Mouse (Mus musculus) heart, embryonic 14.5 days (tissue): Measurements from ENCODE around the gene Plekhg3. TPM values are rescaled to one million over a fixed set of nuclear protein-coding genes. Genes with fewer than 3 reads are reported as not detected.
A peak's percentile ranks its signal among the peaks of the same experiment; 100 is the strongest.

Source experiments
- ATAC-seq: fragments of 200-750 bp; cut with Nextera tagmentation; 2 replicates; pipeline ENCODE4 v1.8.0; 2017; ENCODE audit warnings: low read depth, moderate TSS enrichment; ENCODE audit not compliant: insufficient number of reproducible peaks, insufficient read depth, low FRiP score
- H3K27ac ChIP-seq, 2 experiments: fragments of 200-500 bp in 1 of 2; fragments of 300-500 bp in 1 of 2; sonication (generic) in 1 of 2; replicated peaks in 1 of 2; 2 replicates each; pipeline ENCODE4 v1.5.1; 2012 to 2014; ENCODE audit warnings: low read depth in 2 of 2, low read length in 2 of 2, control low read depth in 1 of 2, mild to moderate bottlenecking in 1 of 2, mixed read lengths in 1 of 2; ENCODE audit not compliant: control insufficient read depth in 1 of 2, insufficient read depth in 1 of 2
- H3K27me3 ChIP-seq: fragments of 300-500 bp; sonication (generic); 2 replicates; pipeline ENCODE4 v1.6.1; 2014; ENCODE audit warnings: mild to moderate bottlenecking, low read length, control low read depth; ENCODE audit not compliant: control insufficient read depth, insufficient read depth
- H3K36me3 ChIP-seq: fragments of 300-500 bp; sonication (generic); 2 replicates; pipeline ENCODE4 v1.6.1; 2014; ENCODE audit warnings: mild to moderate bottlenecking, control low read depth, low read length, mixed read lengths; ENCODE audit not compliant: control insufficient read depth, insufficient read depth
- H3K4me1 ChIP-seq, 2 experiments: fragments of 200-500 bp in 1 of 2; fragments of 300-500 bp in 1 of 2; sonication (generic) in 1 of 2; 2 replicates each; pipeline ENCODE4 v1.6.1; 2012 to 2014; ENCODE audit warnings: low read length in 2 of 2, control low read depth in 1 of 2, mixed read lengths in 1 of 2; ENCODE audit not compliant: control insufficient read depth in 2 of 2, insufficient read depth in 2 of 2
- H3K4me2 ChIP-seq: fragments of 300-500 bp; sonication (generic); 2 replicates; pipeline ENCODE4 v1.6.1; 2014; ENCODE audit warnings: mild to moderate bottlenecking, low read length
- H3K4me3 ChIP-seq, 2 experiments: fragments of 200-500 bp in 1 of 2; fragments of 300-500 bp in 1 of 2; sonication (generic) in 1 of 2; 2 replicates each; pipeline ENCODE4 v1.5.1; 2012 to 2014; ENCODE audit warnings: low read length in 2 of 2, mild to moderate bottlenecking in 2 of 2, control low read depth in 1 of 2, low read depth in 1 of 2, moderate library complexity in 1 of 2; ENCODE audit not compliant: control insufficient read depth in 1 of 2, insufficient read depth in 1 of 2
- H3K9ac ChIP-seq: fragments of 300-500 bp; sonication (generic); 2 replicates; pipeline ENCODE4 v1.6.1; 2014; ENCODE audit warnings: mild to moderate bottlenecking, low read length
- H3K9me3 ChIP-seq: fragments of 300-500 bp; sonication (generic); 2 replicates; pipeline ENCODE4 v1.6.1; 2016; ENCODE audit warnings: low read length, control low read depth; ENCODE audit not compliant: control insufficient read depth
- WGBS: fragments of 180-500 bp; shearing (Covaris S2); extraction: QIAGEN DNeasy Blood & Tissue Kit; methylation state at CpG from one replicate; pipeline ENCODE4 v1.1.7; 2014; 5-methylcytosine and 5-hydroxymethylcytosine counted together
- polyA plus RNA-seq: library from polyadenylated mRNA; unstranded; fragments of >200 nt; fragmentation: Nextera tagmentation; extraction: Ambion mirVana; gene quantifications from 2 replicates; pipeline ENCODE4 v1.2.1, GENCODE M21; 2014

The Plekhg3 gene
- polyA plus RNA-seq, 1 experiment from 2014 or later = 7.5 TPM

GRCm38 (mm10) chr12:76524915-76525314 is 5.8 kb upstream of the Plekhg3 start:
- no peak overlapping the region for H3K9ac ChIP-seq
- 91% methylated on average over 3 of the region's 3 CpGs for WGBS
- H3K4me2 ChIP-seq = no peak overlapping the region
- no peak overlapping the region for H3K4me3 ChIP-seq
- H3K27me3 ChIP-seq = 0 out of 2 replicates have a peak, but pooled peaks cover 3% of the 10 kb centered on the region
- H3K9me3 ChIP-seq = no peaks in the 10 kb centered on the region
- no peak for ATAC-seq
- H3K4me1 ChIP-seq = peaks cover 2 to 11% of the 10 kb centered on the region in 2 experiments; a peak in 2 of 4 replicates
- H3K27ac ChIP-seq = no peak overlapping the region
- H3K36me3 ChIP-seq = no peaks in the 10 kb centered on the region

- WGBS = 53% methylated on average over 9 of the region's 9 CpGs
- H3K9ac ChIP-seq = no peak overlapping the region
- peaks cover 6 to 11% of the 10 kb centered on the region in 2 experiments; a peak in 3 of 4 replicates for H3K4me1 ChIP-seq
- H3K27ac ChIP-seq = no peak overlapping the region
- peaks cover 16% of the 10 kb centered on the region; the same call in 1 of the 2 replicates for H3K27me3 ChIP-seq
- ATAC-seq = no peak
- H3K4me3 ChIP-seq = no peak overlapping the region
- no peaks in the 10 kb centered on the region for H3K9me3 ChIP-seq
- no peaks in the 10 kb centered on the region for H3K36me3 ChIP-seq
- no peak overlapping the region for H3K4me2 ChIP-seq
Measured at GRCm38 (mm10) chr12:76527245-76527881, 3.3 kb upstream of the Plekhg3 start.

GRCm38 (mm10) chr12:76528766-76529165 is 1.9 kb upstream of the Plekhg3 start:
- H3K36me3 ChIP-seq = no peaks in the 10 kb centered on the region
- peaks cover 16% of the 10 kb centered on the region; the same call in 1 of the 2 replicates for H3K27me3 ChIP-seq
- no peak for ATAC-seq
- no peak overlapping the region for H3K27ac ChIP-seq
- H3K4me2 ChIP-seq = no peak overlapping the region
- no peak overlapping the region for H3K9ac ChIP-seq
- H3K9me3 ChIP-seq = no peaks in the 10 kb centered on the region
- peaks cover 4 to 11% of the 10 kb centered on the region in 2 experiments; a peak in 2 of 4 replicates for H3K4me1 ChIP-seq
- 85% methylated on average over 5 of the region's 5 CpGs for WGBS
- no peak overlapping the region for H3K4me3 ChIP-seq

- Histone ChIP-seq H3K4me3 (peak overlapping the region; percentile 78 to 83), H3K4me2 (peak overlapping the region; percentile 91), H3K9ac (peak overlapping the region; percentile 93), H3K36me3 (no peaks in the 10 kb centered on the region), H3K27ac (no peak overlapping the region), H3K4me1 (peaks cover 26 to 42% of the 10 kb centered on the region in 2 experiments), H3K9me3 (no peaks in the 10 kb centered on the region), H3K27me3 (peaks cover 16% of the 10 kb centered on the region; the same call in 1 of the 2 replicates)
- ATAC-seq = no peak
- 6% methylated on average over 19 of the region's 19 CpGs for WGBS
Measured at GRCm38 (mm10) chr12:76531986-76532925, 1.6 kb downstream of the Plekhg3 start.

GRCm38 (mm10) chr12:76532926-76533376 is 2.3 kb downstream of the Plekhg3 start:
- H3K27ac ChIP-seq = peak overlapping the region; percentile 37 to 91
- H3K9ac ChIP-seq = peak overlapping the region; percentile 93
- peak overlapping the region; percentile 78 to 83 for H3K4me3 ChIP-seq
- ATAC-seq = peak; percentile 36
- H3K4me2 ChIP-seq = peak overlapping the region; percentile 91
- H3K27me3 ChIP-seq = peaks cover 16% of the 10 kb centered on the region; the same call in 1 of the 2 replicates
- under 1% methylated on average over 31 of the region's 31 CpGs for WGBS
- H3K4me1 ChIP-seq = peaks cover 29 to 46% of the 10 kb centered on the region in 2 experiments
- no peaks in the 10 kb centered on the region for H3K9me3 ChIP-seq
- H3K36me3 ChIP-seq = no peaks in the 10 kb centered on the region

- Histone ChIP-seq H3K4me2 (peak overlapping the region; percentile 91), H3K4me1 (peaks cover 32 to 46% of the 10 kb centered on the region in 2 experiments), H3K4me3 (peak overlapping the region; percentile 78 to 83), H3K27ac (peak overlapping the region; percentile 78 to 91), H3K9ac (peak overlapping the region; percentile 93), H3K27me3 (peaks cover 16% of the 10 kb centered on the region; the same call in 1 of the 2 replicates), H3K9me3 (no peaks in the 10 kb centered on the region), H3K36me3 (no peaks in the 10 kb centered on the region)
- WGBS = under 1% methylated on average over 73 of the region's 74 CpGs
- peak; percentile 83 for ATAC-seq
Measured at GRCm38 (mm10) chr12:76533377-76534222, 2.9 kb downstream of the Plekhg3 start.

- H3K9me3 ChIP-seq = no peaks in the 10 kb centered on the region
- peaks cover 16% of the 10 kb centered on the region; the same call in 1 of the 2 replicates for H3K27me3 ChIP-seq
- H3K36me3 ChIP-seq = no peaks in the 10 kb centered on the region
- H3K4me3 ChIP-seq = peak overlapping the region; percentile 78 to 83
- H3K27ac ChIP-seq = peak overlapping the region; percentile 78 to 91
- WGBS = under 1% methylated on average over 11 of the region's 11 CpGs
- peaks cover 32 to 46% of the 10 kb centered on the region in 2 experiments for H3K4me1 ChIP-seq
- H3K9ac ChIP-seq = peak overlapping the region; percentile 93
- no peak for ATAC-seq
- peak overlapping the region; percentile 91 for H3K4me2 ChIP-seq
Measured at GRCm38 (mm10) chr12:76534233-76534632, 3.5 kb downstream of the Plekhg3 start.
